ENCODE assay signal across 9 mouse cellular contexts in the genomic region with DNA sequence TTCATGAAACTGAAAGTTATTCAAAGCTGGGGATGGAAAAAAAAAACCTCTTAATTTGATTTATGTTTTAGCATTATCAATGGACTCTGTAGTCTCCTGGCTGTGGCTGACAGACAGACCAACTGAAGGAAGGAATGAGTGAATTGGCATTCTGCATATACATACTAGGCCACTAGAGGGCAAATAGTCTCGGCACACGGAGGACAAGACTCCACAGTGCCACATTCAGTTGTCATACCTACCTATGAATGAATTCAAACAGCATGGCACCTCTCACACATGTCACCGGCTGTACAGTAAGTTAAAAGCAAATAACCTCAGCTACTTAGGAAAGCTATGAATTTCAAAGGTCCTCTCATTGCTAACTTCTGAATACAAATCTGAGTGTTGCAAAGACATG.
DNase-seq lines count a peak whose midpoint lies in the region; ATAC-seq lines count a peak whose summit lies in the region.
"Had no signal": no experiment of that assay in that cellular context is flagged by ENCODE, and none has a peak within 500 bp of the region (broad histone marks: within the 10 kb centered on the region; RNA-seq: fewer than 3 reads in every experiment).

No protein-coding gene starts in this region.

- no peaks in the 10 kb centered on the region for H3K36me3 ChIP-seq in midbrain, embryonic 14.5 days (ENCODE audit: control insufficient read depth, insufficient read depth, low read length)
- H3K36me3 ChIP-seq in midbrain, embryonic 16.5 days (ENCODE audit: control insufficient read depth, insufficient read depth, low read length) = no peaks in the 10 kb centered on the region
- H3K36me3 ChIP-seq: limb, embryonic 15.5 days had no signal

- no peak overlapping the region for H3K27ac ChIP-seq in midbrain, embryonic 14.5 days (replicated peaks; ENCODE audit: low read depth, low read length)
- H3K27ac ChIP-seq in midbrain, embryonic 16.5 days (ENCODE audit: low read length) = no peak overlapping the region
- H3K27ac ChIP-seq: limb, embryonic 15.5 days had no signal

- H3K4me1 ChIP-seq in midbrain, embryonic 14.5 days (ENCODE audit: control insufficient read depth, insufficient read depth, low read length) = no peaks in the 10 kb centered on the region
- no peaks in the 10 kb centered on the region for H3K4me1 ChIP-seq in midbrain, embryonic 16.5 days (ENCODE audit: control insufficient read depth, insufficient read depth, low read length)

- no peaks in the 10 kb centered on the region for H3K9me3 ChIP-seq in midbrain, embryonic 14.5 days (ENCODE audit: control insufficient read depth, low read length)
- no peaks in the 10 kb centered on the region for H3K9me3 ChIP-seq in midbrain, embryonic 16.5 days (replicated peaks; ENCODE audit: control insufficient read depth, low read length, poor library complexity, severe bottlenecking)
- H3K9me3 ChIP-seq: limb, embryonic 15.5 days had no signal

- 26% methylated on average over 3 of the region's 3 CpGs for WGBS in midbrain, embryonic 14.5 days
- WGBS in midbrain, embryonic 16.5 days = 21% methylated on average over 3 of the region's 3 CpGs

- no peak overlapping the region for H3K9ac ChIP-seq in midbrain, embryonic 14.5 days (replicated peaks; ENCODE audit: low read length)
- H3K9ac ChIP-seq in midbrain, embryonic 16.5 days (ENCODE audit: low read depth, low read length) = no peak overlapping the region
- H3K9ac ChIP-seq: limb, embryonic 15.5 days had no signal

- ATAC-seq in midbrain, embryonic 14.5 days (ENCODE audit: low FRiP score, low TSS enrichment) = no peak
- ATAC-seq in midbrain, embryonic 16.5 days = no peak

- no peaks in the 10 kb centered on the region for H3K27me3 ChIP-seq in midbrain, embryonic 14.5 days (ENCODE audit: control insufficient read depth, insufficient read depth, low read length)
- no peaks in the 10 kb centered on the region for H3K27me3 ChIP-seq in midbrain, embryonic 16.5 days (ENCODE audit: control insufficient read depth, insufficient read depth, low read depth, low read length)
- H3K27me3 ChIP-seq: limb, embryonic 15.5 days had no signal

- no peak overlapping the region for H3K4me3 ChIP-seq in midbrain, embryonic 14.5 days (replicated peaks; ENCODE audit: low read depth, low read length)
- no peak overlapping the region for H3K4me3 ChIP-seq in midbrain, embryonic 16.5 days (ENCODE audit: low read depth, low read length)
- H3K4me3 ChIP-seq: limb, embryonic 15.5 days had no signal

- no peak overlapping the region for H3K4me2 ChIP-seq in midbrain, embryonic 14.5 days (ENCODE audit: low read length)
- H3K4me2 ChIP-seq in midbrain, embryonic 16.5 days (ENCODE audit: low read length) = no peak overlapping the region
- H3K4me2 ChIP-seq: limb, embryonic 15.5 days had no signal

- peak; percentile 18 for DNase-seq in gastrocnemius, adult 18-20 months (ENCODE audit: low spot score)
- no peak for DNase-seq in gastrocnemius, postnatal 25 days
- peak; percentile 76 for DNase-seq in midbrain, embryonic 14.5 days
- peak; percentile 67 for DNase-seq in brain, adult 2 months (ENCODE audit: low read depth, low spot score)
- DNase-seq in layer of hippocampus, adult 8-10 months (ENCODE audit: low spot score in 2 of 2) = peak; percentile 4 to 11
- peak; percentile 20 for DNase-seq in thymus, postnatal 25 days
- DNase-seq in c-Kit-positive CD71-positive TER-119-positive erythroid progenitor cells, embryonic 14.5 days (ENCODE audit: low spot score) = no peak

Comparison
In these comparisons a context has a peak if more than half of its experiments do, and no peak if none do; other contexts are left out.
1. DNase-seq: peak in gastrocnemius, adult 18-20 months (single experiment), midbrain, embryonic 14.5 days (single experiment), brain, adult 2 months (single experiment), layer of hippocampus, adult 8-10 months (2 of 2) and thymus, postnatal 25 days (single experiment); none in gastrocnemius, postnatal 25 days (single experiment) and c-Kit-positive CD71-positive TER-119-positive erythroid progenitor cells, embryonic 14.5 days (single experiment).